Mouse (Mus musculus): ENCODE measurements around the gene Acpp. TPM values are rescaled to one million over a fixed set of nuclear protein-coding genes. Genes with fewer than 3 reads are reported as not detected.

Gene Acpp
- polyA plus RNA-seq, 1 experiment from 2014 or later, result 0.25 TPM

- H3K4me3 ChIP-seq (ENCODE audit: low read depth, low read length), result no peak overlapping the region
- 33% methylated on average over 10 of the region's 10 CpGs for WGBS
- no peak overlapping the region for H3K27ac ChIP-seq (ENCODE audit: low read depth, low read length)
- H3K4me2 ChIP-seq, result no peak overlapping the region
- ATAC-seq (replicated peaks; ENCODE audit: low FRiP score) (no peak), DNase-seq (ENCODE audit: low spot score) (no peak)
- H3K9ac ChIP-seq (ENCODE audit: low read depth, low read length), result no peak overlapping the region
- H3K36me3 ChIP-seq (ENCODE audit: control insufficient read depth, insufficient read depth, low read length), result no peaks in the 10 kb centered on the region
- no peaks in the 10 kb centered on the region for H3K27me3 ChIP-seq (replicated peaks; ENCODE audit: control insufficient read depth, insufficient read depth, low read length)
- H3K9me3 ChIP-seq (ENCODE audit: control insufficient read depth, low read length), result no peaks in the 10 kb centered on the region
- H3K4me1 ChIP-seq (replicated peaks; ENCODE audit: control insufficient read depth, insufficient read depth, low read length), result 0 out of 2 replicates have a peak, but pooled peaks cover 3% of the 10 kb centered on the region
Measured at GRCm38 (mm10) chr9:104269349-104269871, 68.1 kb downstream of the Acpp start.

- DNase-seq (ENCODE audit: low spot score) (no peak), ATAC-seq (replicated peaks; ENCODE audit: low FRiP score) (no peak)
- no peak overlapping the region for H3K9ac ChIP-seq (ENCODE audit: low read depth, low read length)
- WGBS, result 51% methylated on average over 2 of the region's 2 CpGs
- H3K36me3 ChIP-seq (ENCODE audit: control insufficient read depth, insufficient read depth, low read length), result no peaks in the 10 kb centered on the region
- no peak overlapping the region for H3K4me2 ChIP-seq
- H3K4me3 ChIP-seq (ENCODE audit: low read depth, low read length), result no peak overlapping the region
- H3K27me3 ChIP-seq (replicated peaks; ENCODE audit: control insufficient read depth, insufficient read depth, low read length), result no peaks in the 10 kb centered on the region
- peaks cover 11% of the 10 kb centered on the region for H3K4me1 ChIP-seq (replicated peaks; ENCODE audit: control insufficient read depth, insufficient read depth, low read length)
- H3K9me3 ChIP-seq (ENCODE audit: control insufficient read depth, low read length), result no peaks in the 10 kb centered on the region
- H3K27ac ChIP-seq (ENCODE audit: low read depth, low read length), result no peak overlapping the region
Measured at GRCm38 (mm10) chr9:104264567-104264966, 73.0 kb downstream of the Acpp start.

- WGBS, result under 1% methylated on average over 54 of the region's 60 CpGs
- Histone ChIP-seq H3K9ac (ENCODE audit: low read depth, low read length) (peak within 1 kb of the TSS; percentile 87), H3K9me3 (ENCODE audit: control insufficient read depth, low read length) (no peaks in the 10 kb centered on the region), H3K27me3 (replicated peaks; ENCODE audit: control insufficient read depth, insufficient read depth, low read length) (no peaks in the 10 kb centered on the region), H3K36me3 (ENCODE audit: control insufficient read depth, insufficient read depth, low read length) (no peaks in the 10 kb centered on the region), H3K4me2 (peak within 1 kb of the TSS; percentile 75), H3K27ac (ENCODE audit: low read depth, low read length) (peak within 1 kb of the TSS; percentile 72), H3K4me1 (replicated peaks; ENCODE audit: control insufficient read depth, insufficient read depth, low read length) (peaks cover 9% of the 10 kb centered on the region), H3K4me3 (ENCODE audit: low read depth, low read length) (peak within 1 kb of the TSS; percentile 95)
- DNase-seq (ENCODE audit: low spot score) (peak; percentile 98), ATAC-seq (replicated peaks; ENCODE audit: low FRiP score) (peak; percentile 96)
Measured at GRCm38 (mm10) chr9:104262823-104263352, 74.7 kb downstream of the Acpp start, which contains the start of gene Dnajc13. Gene Dnajc13, minus strand, starts transcription at chr9:104262930.

- Histone ChIP-seq H3K36me3 (ENCODE audit: control insufficient read depth, insufficient read depth, low read length) (no peaks in the 10 kb centered on the region), H3K27ac (ENCODE audit: low read depth, low read length) (peak overlapping the region; percentile 72), H3K9me3 (ENCODE audit: control insufficient read depth, low read length) (no peaks in the 10 kb centered on the region), H3K4me1 (replicated peaks; ENCODE audit: control insufficient read depth, insufficient read depth, low read length) (peaks cover 9% of the 10 kb centered on the region), H3K4me3 (ENCODE audit: low read depth, low read length) (peak overlapping the region; percentile 95), H3K27me3 (replicated peaks; ENCODE audit: control insufficient read depth, insufficient read depth, low read length) (no peaks in the 10 kb centered on the region), H3K9ac (ENCODE audit: low read depth, low read length) (peak overlapping the region; percentile 87), H3K4me2 (peak overlapping the region; percentile 75)
- DNase-seq (ENCODE audit: low spot score) (no peak), ATAC-seq (replicated peaks; ENCODE audit: low FRiP score) (peak; percentile 61)
- WGBS, result under 1% methylated on average over 42 of the region's 46 CpGs
Measured at GRCm38 (mm10) chr9:104262016-104262762, 75.4 kb downstream of the Acpp start.

GRCm38 (mm10) chr9:104260306-104260705, 77.2 kb downstream of the Acpp start:
- H3K4me1 ChIP-seq (replicated peaks; ENCODE audit: control insufficient read depth, insufficient read depth, low read length), result peaks cover 9% of the 10 kb centered on the region
- no peaks in the 10 kb centered on the region for H3K36me3 ChIP-seq (ENCODE audit: control insufficient read depth, insufficient read depth, low read length)
- no peak for ATAC-seq (replicated peaks; ENCODE audit: low FRiP score)
- H3K4me3 ChIP-seq (ENCODE audit: low read depth, low read length), result no peak overlapping the region
- DNase-seq (ENCODE audit: low spot score), result no peak
- WGBS, result 68% methylated on average over 4 of the region's 4 CpGs
- no peak overlapping the region for H3K27ac ChIP-seq (ENCODE audit: low read depth, low read length)
- no peaks in the 10 kb centered on the region for H3K9me3 ChIP-seq (ENCODE audit: control insufficient read depth, low read length)
- H3K9ac ChIP-seq (ENCODE audit: low read depth, low read length), result no peak overlapping the region
- no peak overlapping the region for H3K4me2 ChIP-seq
- H3K27me3 ChIP-seq (replicated peaks; ENCODE audit: control insufficient read depth, insufficient read depth, low read length), result no peaks in the 10 kb centered on the region

GRCm38 (mm10) chr9:104256085-104256484, 81.5 kb downstream of the Acpp start:
- WGBS, result 80% methylated on average over 2 of the region's 2 CpGs
- Histone ChIP-seq H3K4me3 (ENCODE audit: low read depth, low read length) (no peak overlapping the region), H3K4me2 (no peak overlapping the region), H3K9me3 (ENCODE audit: control insufficient read depth, low read length) (no peaks in the 10 kb centered on the region), H3K36me3 (ENCODE audit: control insufficient read depth, insufficient read depth, low read length) (no peaks in the 10 kb centered on the region), H3K9ac (ENCODE audit: low read depth, low read length) (no peak overlapping the region), H3K27me3 (replicated peaks; ENCODE audit: control insufficient read depth, insufficient read depth, low read length) (no peaks in the 10 kb centered on the region), H3K27ac (ENCODE audit: low read depth, low read length) (no peak overlapping the region), H3K4me1 (replicated peaks; ENCODE audit: control insufficient read depth, insufficient read depth, low read length) (peaks cover 8% of the 10 kb centered on the region)
- ATAC-seq (replicated peaks; ENCODE audit: low FRiP score), result no peak
- no peak for DNase-seq (ENCODE audit: low spot score)

- WGBS, result 63% methylated on average over 9 of the region's 9 CpGs
- Histone ChIP-seq H3K27me3 (replicated peaks; ENCODE audit: control insufficient read depth, insufficient read depth, low read length) (no peaks in the 10 kb centered on the region), H3K36me3 (ENCODE audit: control insufficient read depth, insufficient read depth, low read length) (no peaks in the 10 kb centered on the region), H3K4me1 (replicated peaks; ENCODE audit: control insufficient read depth, insufficient read depth, low read length) (peaks cover 8% of the 10 kb centered on the region; the same call in 1 of the 2 replicates), H3K4me2 (no peak overlapping the region), H3K27ac (ENCODE audit: low read depth, low read length) (no peak overlapping the region), H3K4me3 (ENCODE audit: low read depth, low read length) (no peak overlapping the region), H3K9ac (ENCODE audit: low read depth, low read length) (no peak overlapping the region), H3K9me3 (ENCODE audit: control insufficient read depth, low read length) (no peaks in the 10 kb centered on the region)
- ATAC-seq (replicated peaks; ENCODE audit: low FRiP score), result peak; percentile 56
- DNase-seq (ENCODE audit: low spot score), result no peak
Measured at GRCm38 (mm10) chr9:104254408-104255180, 83.0 kb downstream of the Acpp start.

- no peak overlapping the region for H3K9ac ChIP-seq (ENCODE audit: low read depth, low read length)
- H3K9me3 ChIP-seq (ENCODE audit: control insufficient read depth, low read length), result no peaks in the 10 kb centered on the region
- no peaks in the 10 kb centered on the region for H3K36me3 ChIP-seq (ENCODE audit: control insufficient read depth, insufficient read depth, low read length)
- H3K27ac ChIP-seq (ENCODE audit: low read depth, low read length), result no peak overlapping the region
- ATAC-seq (replicated peaks; ENCODE audit: low FRiP score) (no peak), DNase-seq (ENCODE audit: low spot score) (no peak)
- H3K27me3 ChIP-seq (replicated peaks; ENCODE audit: control insufficient read depth, insufficient read depth, low read length), result no peaks in the 10 kb centered on the region
- H3K4me3 ChIP-seq (ENCODE audit: low read depth, low read length), result no peak overlapping the region
- no peak overlapping the region for H3K4me2 ChIP-seq
- WGBS, result 90% methylated on average over 3 of the region's 3 CpGs
- H3K4me1 ChIP-seq (replicated peaks; ENCODE audit: control insufficient read depth, insufficient read depth, low read length), result peaks cover 8% of the 10 kb centered on the region; the same call in 1 of the 2 replicates
Measured at GRCm38 (mm10) chr9:104252637-104253036, 84.9 kb downstream of the Acpp start.

All from liver, embryonic 11.5 days (tissue).